Mouse (Mus musculus): ENCODE results near the gene Prkcb. TPM values are rescaled to one million over a fixed set of nuclear protein-coding genes. Genes with fewer than 3 reads are reported as not detected.

The Prkcb gene
- polyA plus RNA-seq, 1 experiment from 2014 or later, result 2.1 TPM

DNA sequence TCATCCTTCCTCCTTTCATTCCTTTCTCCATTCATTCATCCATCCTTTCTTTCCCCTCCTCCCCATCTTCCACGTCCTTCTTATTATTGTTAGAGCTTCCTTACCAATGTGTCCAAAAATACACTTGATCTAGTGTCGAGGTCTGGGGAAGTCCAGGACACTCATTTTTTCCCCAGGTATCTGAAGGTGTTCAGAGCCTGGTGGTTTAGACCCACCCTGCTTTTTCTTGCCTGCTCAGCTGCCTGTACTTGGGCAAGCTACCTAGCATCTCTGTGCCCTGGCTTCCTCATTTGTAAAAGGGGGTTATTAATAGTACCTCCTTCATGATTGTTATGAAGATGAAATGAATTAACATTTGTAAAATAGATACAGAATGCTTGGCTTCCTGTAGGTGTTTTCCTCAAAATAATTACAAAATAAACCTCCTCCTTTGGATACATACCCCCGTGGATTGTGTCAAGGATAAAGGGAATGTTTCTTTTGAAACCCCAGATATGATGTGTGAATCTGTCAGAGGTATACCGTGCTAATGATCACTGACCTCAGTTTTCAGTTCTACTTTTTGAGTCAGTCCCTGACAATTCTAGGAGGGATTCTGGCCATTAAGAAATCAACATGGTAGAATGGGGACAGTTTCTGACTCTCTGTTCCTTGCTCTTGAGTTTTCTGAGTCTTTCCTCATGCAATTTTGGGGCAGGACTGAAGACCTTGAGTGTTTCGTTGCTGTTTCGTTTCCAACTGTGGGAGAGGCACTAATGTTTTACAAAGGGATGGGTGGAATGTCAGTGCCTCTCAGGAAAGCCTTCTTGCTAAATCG is 106.8 kb downstream of the Prkcb start:
- no peak overlapping the region for H3K4me3 ChIP-seq (replicated peaks; ENCODE audit: low read depth, low read length)
- H3K36me3 ChIP-seq (ENCODE audit: insufficient read depth, low read length), result no peaks in the 10 kb centered on the region
- H3K27me3 ChIP-seq (ENCODE audit: insufficient read depth, low read length), result no peaks in the 10 kb centered on the region
- no peak for TF ChIP-seq CTCF (IDR thresholded peaks at IDR 0.05; ENCODE audit: low read depth)
- H3K27ac ChIP-seq, result no peak overlapping the region
- no peak overlapping the region for H3K9ac ChIP-seq (ENCODE audit: low read depth, low read length)
- WGBS, result 83% methylated on average over 7 of the region's 7 CpGs
- no peak for DNase-seq (ENCODE audit: low spot score)
- H3K4me1 ChIP-seq (replicated peaks; ENCODE audit: insufficient read depth, low read length), result no peaks in the 10 kb centered on the region
- H3K9me3 ChIP-seq (replicated peaks; ENCODE audit: low read length), result no peaks in the 10 kb centered on the region
- no peak for ATAC-seq (replicated peaks; ENCODE audit: low FRiP score, low read depth)
- no peak overlapping the region for H3K4me2 ChIP-seq (ENCODE audit: low read length)

DNA sequence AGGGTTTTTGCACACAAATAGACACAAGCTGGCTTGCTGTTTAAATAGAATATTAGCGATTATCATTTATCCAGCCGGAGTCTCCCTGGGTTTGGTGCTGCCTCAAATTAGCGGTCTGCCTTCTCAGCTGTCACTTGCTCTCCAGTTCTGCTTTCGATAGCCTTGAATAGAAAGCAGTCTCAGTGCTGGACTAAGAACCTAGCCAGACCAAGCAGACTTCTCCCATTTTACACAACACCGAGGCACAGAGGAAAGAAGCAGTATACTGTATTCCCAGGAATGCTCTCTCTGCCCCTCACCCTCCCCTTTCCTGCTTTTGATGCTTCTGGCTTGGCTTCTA is 107.4 kb downstream of the Prkcb start:
- no peaks in the 10 kb centered on the region for H3K4me1 ChIP-seq (replicated peaks; ENCODE audit: insufficient read depth, low read length)
- no peaks in the 10 kb centered on the region for H3K9me3 ChIP-seq (replicated peaks; ENCODE audit: low read length)
- WGBS, result 74% methylated on average over 5 of the region's 5 CpGs
- no peaks in the 10 kb centered on the region for H3K27me3 ChIP-seq (ENCODE audit: insufficient read depth, low read length)
- ATAC-seq (replicated peaks; ENCODE audit: low FRiP score, low read depth), result no peak
- no peak overlapping the region for H3K9ac ChIP-seq (ENCODE audit: low read depth, low read length)
- H3K4me3 ChIP-seq (replicated peaks; ENCODE audit: low read depth, low read length), result no peak overlapping the region
- H3K4me2 ChIP-seq (ENCODE audit: low read length), result no peak overlapping the region
- TF ChIP-seq CTCF (IDR thresholded peaks at IDR 0.05; ENCODE audit: low read depth), result no peak
- H3K36me3 ChIP-seq (ENCODE audit: insufficient read depth, low read length), result no peaks in the 10 kb centered on the region
- no peak overlapping the region for H3K27ac ChIP-seq
- DNase-seq (ENCODE audit: low spot score), result no peak

DNA sequence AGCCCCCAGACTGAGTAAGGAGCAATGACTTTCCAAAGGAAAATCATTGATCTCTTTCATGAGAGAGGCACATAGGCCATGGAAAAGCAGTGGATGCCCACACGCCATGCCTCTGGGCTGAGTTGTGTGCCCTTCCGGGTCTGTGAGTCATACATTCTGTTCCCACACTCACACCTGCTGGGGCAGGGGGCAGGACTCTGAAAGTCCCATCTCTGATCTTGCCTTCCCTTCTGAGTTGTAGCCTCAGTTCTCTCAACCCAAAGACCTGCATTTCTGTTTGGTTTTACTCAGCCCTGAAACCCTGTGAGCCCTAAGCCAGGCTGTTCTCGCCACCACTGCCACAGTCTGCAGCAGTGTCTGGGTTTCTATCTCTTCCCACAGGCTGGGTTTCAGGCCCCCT is 109.1 kb downstream of the Prkcb start:
- Histone ChIP-seq H3K36me3 (ENCODE audit: insufficient read depth, low read length) (no peaks in the 10 kb centered on the region), H3K27ac (no peak overlapping the region), H3K4me3 (replicated peaks; ENCODE audit: low read depth, low read length) (no peak overlapping the region), H3K4me1 (replicated peaks; ENCODE audit: insufficient read depth, low read length) (no peaks in the 10 kb centered on the region), H3K4me2 (ENCODE audit: low read length) (no peak overlapping the region), H3K27me3 (ENCODE audit: insufficient read depth, low read length) (no peaks in the 10 kb centered on the region), H3K9me3 (replicated peaks; ENCODE audit: low read length) (no peaks in the 10 kb centered on the region), H3K9ac (ENCODE audit: low read depth, low read length) (no peak overlapping the region)
- no peak for TF ChIP-seq CTCF (IDR thresholded peaks at IDR 0.05; ENCODE audit: low read depth)
- WGBS, result 82% methylated on average over 3 of the region's 3 CpGs
- ATAC-seq (replicated peaks; ENCODE audit: low FRiP score, low read depth), result no peak
- no peak for DNase-seq (ENCODE audit: low spot score)

DNA sequence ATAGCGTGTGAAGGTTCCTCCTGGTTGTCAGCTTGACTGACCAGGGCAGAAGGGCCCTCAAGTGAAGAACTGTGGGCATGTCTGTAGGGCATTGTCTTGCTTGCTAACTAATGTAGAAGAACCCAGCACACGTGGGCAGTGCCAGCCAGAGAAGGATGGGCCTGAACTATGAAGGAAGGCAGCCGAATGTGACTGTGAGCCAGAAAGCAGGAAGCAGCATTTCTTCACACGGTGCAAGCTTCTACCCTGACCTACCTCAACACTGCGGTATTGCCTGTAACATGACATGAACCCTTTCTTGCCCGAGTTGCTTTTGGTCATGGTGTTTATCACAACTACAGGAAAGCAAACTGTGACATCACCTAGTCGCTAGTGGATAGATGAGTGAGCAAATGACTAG is 113.5 kb downstream of the Prkcb start:
- no peak for DNase-seq (ENCODE audit: low spot score)
- no peaks in the 10 kb centered on the region for H3K36me3 ChIP-seq (ENCODE audit: insufficient read depth, low read length)
- H3K27ac ChIP-seq, result no peak overlapping the region
- H3K4me1 ChIP-seq (replicated peaks; ENCODE audit: insufficient read depth, low read length), result peaks cover 10% of the 10 kb centered on the region; the same call in 1 of the 2 replicates
- H3K9ac ChIP-seq (ENCODE audit: low read depth, low read length), result no peak overlapping the region
- no peaks in the 10 kb centered on the region for H3K27me3 ChIP-seq (ENCODE audit: insufficient read depth, low read length)
- no peak overlapping the region for H3K4me3 ChIP-seq (replicated peaks; ENCODE audit: low read depth, low read length)
- no peak for ATAC-seq (replicated peaks; ENCODE audit: low FRiP score, low read depth)
- H3K4me2 ChIP-seq (ENCODE audit: low read length), result no peak overlapping the region
- no peaks in the 10 kb centered on the region for H3K9me3 ChIP-seq (replicated peaks; ENCODE audit: low read length)
- WGBS, result 79% methylated on average over 7 of the region's 7 CpGs
- TF ChIP-seq CTCF (IDR thresholded peaks at IDR 0.05; ENCODE audit: low read depth), result no peak

DNA sequence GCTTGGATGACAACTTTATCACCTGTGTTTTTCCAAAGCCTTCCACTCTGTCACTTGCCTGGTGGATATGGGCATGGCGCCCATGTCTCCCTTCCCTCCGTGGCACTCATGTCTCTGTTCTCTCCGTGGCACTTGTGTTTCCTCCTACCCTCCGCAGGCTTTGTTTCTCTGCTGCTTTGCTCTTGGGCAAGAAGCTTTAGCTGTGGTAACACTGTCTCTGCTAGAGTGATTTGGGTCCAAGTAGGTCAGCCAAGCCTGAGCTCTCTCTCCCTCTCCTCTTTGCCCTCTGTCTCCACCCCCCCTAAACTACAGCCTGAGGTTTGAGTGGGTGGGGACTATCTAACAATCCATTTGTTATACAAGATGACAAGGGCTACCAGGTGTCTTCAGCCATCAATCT is 114.8 kb downstream of the Prkcb start:
- DNase-seq (ENCODE audit: low spot score) (no peak), ATAC-seq (replicated peaks; ENCODE audit: low FRiP score, low read depth) (no peak)
- peaks cover 10% of the 10 kb centered on the region; the same call in 1 of the 2 replicates for H3K4me1 ChIP-seq (replicated peaks; ENCODE audit: insufficient read depth, low read length)
- WGBS, result 79% methylated on average over 4 of the region's 4 CpGs
- TF ChIP-seq CTCF (IDR thresholded peaks at IDR 0.05; ENCODE audit: low read depth), result no peak
- no peak overlapping the region for H3K9ac ChIP-seq (ENCODE audit: low read depth, low read length)
- no peaks in the 10 kb centered on the region for H3K36me3 ChIP-seq (ENCODE audit: insufficient read depth, low read length)
- H3K27ac ChIP-seq, result no peak overlapping the region
- H3K4me2 ChIP-seq (ENCODE audit: low read length), result no peak overlapping the region
- no peaks in the 10 kb centered on the region for H3K9me3 ChIP-seq (replicated peaks; ENCODE audit: low read length)
- H3K27me3 ChIP-seq (ENCODE audit: insufficient read depth, low read length), result no peaks in the 10 kb centered on the region
- no peak overlapping the region for H3K4me3 ChIP-seq (replicated peaks; ENCODE audit: low read depth, low read length)

DNA sequence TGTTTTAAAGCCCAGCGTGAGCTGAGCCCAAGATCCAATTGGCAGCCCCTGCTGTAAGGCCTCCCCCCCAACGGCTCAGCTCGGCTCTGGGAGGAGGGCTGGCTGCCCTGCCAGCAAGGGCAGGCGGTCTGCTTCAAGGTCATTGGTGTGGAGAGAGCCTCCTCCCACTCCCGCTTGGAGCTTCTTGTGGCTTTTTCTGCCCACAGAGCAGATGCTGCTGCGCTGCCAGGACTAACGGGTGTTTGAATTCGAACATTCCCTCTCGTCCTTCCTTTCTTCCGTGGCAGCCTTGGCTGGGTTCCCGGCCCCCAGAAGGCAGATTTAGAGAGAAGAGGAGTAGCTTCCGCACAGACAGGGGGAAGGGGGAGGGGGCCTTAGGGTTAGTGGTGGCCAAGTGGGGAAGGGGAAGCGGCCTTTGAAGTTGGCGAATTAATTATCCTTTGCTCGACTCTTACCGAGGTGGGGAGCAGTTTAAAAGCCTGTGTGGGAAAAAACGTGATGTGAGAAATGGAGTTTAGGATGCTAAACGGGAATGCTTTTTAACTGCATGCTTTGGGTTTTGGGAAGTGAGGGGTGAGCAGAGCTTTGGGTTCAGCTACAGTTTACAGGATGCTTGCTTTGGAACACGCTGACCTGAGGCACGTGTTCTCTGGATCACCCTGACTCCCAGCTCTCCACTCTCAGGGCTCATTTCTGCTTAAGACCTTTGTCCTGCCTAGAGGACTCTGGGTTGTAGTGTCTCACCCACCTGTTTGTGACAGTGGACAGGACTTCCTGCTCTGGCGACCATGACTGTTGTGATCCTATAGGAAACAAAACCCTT is 116.2 kb downstream of the Prkcb start:
- 0 out of 2 replicates have a peak overlapping the region, but pooled peaks have one; percentile 4 for H3K4me3 ChIP-seq (replicated peaks; ENCODE audit: low read depth, low read length)
- no peak overlapping the region for H3K9ac ChIP-seq (ENCODE audit: low read depth, low read length)
- peaks cover 10% of the 10 kb centered on the region; the same call in 1 of the 2 replicates for H3K4me1 ChIP-seq (replicated peaks; ENCODE audit: insufficient read depth, low read length)
- H3K27ac ChIP-seq, result 0 out of 2 replicates have a peak overlapping the region, but pooled peaks have one; percentile 19
- ATAC-seq (replicated peaks; ENCODE audit: low FRiP score, low read depth) (peak; percentile 63; the same call in 1 of the 2 replicates), DNase-seq (ENCODE audit: low spot score) (peak; percentile 69)
- H3K36me3 ChIP-seq (ENCODE audit: insufficient read depth, low read length), result no peaks in the 10 kb centered on the region
- no peaks in the 10 kb centered on the region for H3K27me3 ChIP-seq (ENCODE audit: insufficient read depth, low read length)
- H3K9me3 ChIP-seq (replicated peaks; ENCODE audit: low read length), result no peaks in the 10 kb centered on the region
- TF ChIP-seq CTCF (IDR thresholded peaks at IDR 0.05; ENCODE audit: low read depth), result no peak
- WGBS, result 2% methylated on average over 21 of the region's 21 CpGs
- peak overlapping the region; percentile 39 for H3K4me2 ChIP-seq (ENCODE audit: low read length)
